Comparison of ENCODE assay signal across 10 mouse cellular contexts in the genomic region with DNA sequence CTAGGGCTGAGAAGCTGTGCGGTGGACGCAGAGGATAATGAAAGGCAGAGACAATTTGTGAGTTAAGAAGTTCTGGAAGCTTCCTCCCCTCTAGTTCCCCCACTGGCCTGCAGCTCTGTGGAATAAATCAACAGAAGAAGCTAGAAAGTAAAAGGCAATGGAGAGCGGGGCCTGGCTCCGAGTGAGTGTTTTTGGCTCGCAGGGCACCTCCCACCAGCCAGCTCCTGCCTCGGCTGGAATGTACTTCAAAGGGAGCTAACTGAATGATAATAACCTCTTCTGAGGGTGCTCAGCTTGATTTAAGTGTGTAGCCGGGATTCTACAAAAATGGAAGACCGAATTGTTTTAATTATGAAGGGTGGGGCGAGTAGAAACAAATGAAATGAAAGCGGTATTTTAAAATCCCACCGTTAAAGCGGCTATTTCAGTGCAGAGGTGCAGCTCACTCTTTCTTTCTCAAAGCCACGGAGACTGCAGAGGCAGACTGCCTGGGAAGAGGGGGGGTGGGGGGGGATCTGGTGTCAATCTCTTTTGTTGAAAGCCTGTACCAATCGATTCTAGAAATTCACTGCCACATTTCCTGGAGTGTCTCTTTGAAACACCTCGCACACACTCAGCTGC. TPM values are rescaled to one million over a fixed set of nuclear protein-coding genes. Genes with fewer than 3 reads are reported as not detected.
DNase-seq lines count a peak whose midpoint lies in the region; ATAC-seq and TF ChIP-seq lines count a peak whose summit lies in the region.
"Had no signal": no experiment of that assay in that cellular context is flagged by ENCODE, and none has a peak within 500 bp of the region (broad histone marks: within the 10 kb centered on the region; RNA-seq: fewer than 3 reads in every experiment).

No protein-coding gene starts in this region.

- no peak for TF ChIP-seq CTCF in gastrocnemius, adult 2 months (IDR thresholded peaks at IDR 0.05)
- TF ChIP-seq CTCF in hindbrain, postnatal 0 days (IDR thresholded peaks at IDR 0.05; ENCODE audit: low read depth), result no peak

- no peak for TF ChIP-seq POLR2A in limb, embryonic 14.5 days (IDR thresholded peaks at IDR 0.05; ENCODE audit: borderline replicate concordance, extremely low read depth, insufficient read depth, insufficient read length)

- no peaks in the 10 kb centered on the region for H3K36me3 ChIP-seq in hindbrain, postnatal 0 days (ENCODE audit: insufficient read depth, low read length)
- H3K36me3 ChIP-seq in limb, embryonic 14.5 days (ENCODE audit: control insufficient read depth, insufficient read depth, low read length), result no peaks in the 10 kb centered on the region
- H3K36me3 ChIP-seq in midbrain, embryonic 16.5 days (ENCODE audit: control insufficient read depth, insufficient read depth, low read length), result no peaks in the 10 kb centered on the region

- peaks cover 8% of the 10 kb centered on the region for H3K4me1 ChIP-seq in hindbrain, postnatal 0 days (ENCODE audit: insufficient read depth, low read length)
- peaks cover 30% of the 10 kb centered on the region for H3K4me1 ChIP-seq in limb, embryonic 14.5 days (ENCODE audit: control insufficient read depth, insufficient read depth, low read length)
- peaks cover 14% of the 10 kb centered on the region for H3K4me1 ChIP-seq in midbrain, embryonic 16.5 days (ENCODE audit: control insufficient read depth, insufficient read depth, low read length)

- peak overlapping the region; percentile 81 for H3K27ac ChIP-seq in gastrocnemius, adult 2 months
- peak overlapping the region; percentile 27 for H3K27ac ChIP-seq in hindbrain, postnatal 0 days
- peak overlapping the region; percentile 81 for H3K27ac ChIP-seq in limb, embryonic 14.5 days (replicated peaks; ENCODE audit: low read depth, low read length)
- peak overlapping the region; percentile 73 for H3K27ac ChIP-seq in midbrain, embryonic 16.5 days (ENCODE audit: low read length)

- H3K9me3 ChIP-seq in hindbrain, postnatal 0 days (ENCODE audit: low read length), result no peaks in the 10 kb centered on the region
- no peaks in the 10 kb centered on the region for H3K9me3 ChIP-seq in limb, embryonic 14.5 days (ENCODE audit: control insufficient read depth, low read length)
- H3K9me3 ChIP-seq in midbrain, embryonic 16.5 days (replicated peaks; ENCODE audit: control insufficient read depth, low read length, poor library complexity, severe bottlenecking), result no peaks in the 10 kb centered on the region

- peak overlapping the region; percentile 63 for H3K4me3 ChIP-seq in gastrocnemius, adult 2 months
- H3K4me3 ChIP-seq in hindbrain, postnatal 0 days (ENCODE audit: low read length), result peak overlapping the region; percentile 27
- H3K4me3 ChIP-seq in limb, embryonic 14.5 days (replicated peaks; ENCODE audit: low read length), result peak overlapping the region; percentile 13
- H3K4me3 ChIP-seq in midbrain, embryonic 16.5 days (ENCODE audit: low read depth, low read length), result peak overlapping the region; percentile 32

- 3% methylated on average over 15 of the region's 15 CpGs for WGBS in hindbrain, postnatal 0 days
- WGBS in limb, embryonic 14.5 days, result 4% methylated on average over 15 of the region's 15 CpGs
- 2% methylated on average over 15 of the region's 15 CpGs for WGBS in midbrain, embryonic 16.5 days

- no peaks in the 10 kb centered on the region for H3K27me3 ChIP-seq in hindbrain, postnatal 0 days (ENCODE audit: insufficient read depth, low read length)
- H3K27me3 ChIP-seq in limb, embryonic 14.5 days (ENCODE audit: control insufficient read depth, insufficient read depth, low read length), result no peaks in the 10 kb centered on the region
- H3K27me3 ChIP-seq in midbrain, embryonic 16.5 days (ENCODE audit: control insufficient read depth, insufficient read depth, low read depth, low read length), result no peaks in the 10 kb centered on the region

- ATAC-seq in hindbrain, postnatal 0 days, result peak; percentile 67; the same call in 1 of the 2 replicates
- peak; percentile 64 for ATAC-seq in limb, embryonic 14.5 days (ENCODE audit: low FRiP score, low read depth)
- peak; percentile 85 for ATAC-seq in midbrain, embryonic 16.5 days
- ATAC-seq in megakaryocyte progenitor cell, adult 5-6 weeks (replicated peaks; ENCODE audit: poor library complexity), result no peak

- DNase-seq in Muller cell, postnatal 12 days (ENCODE audit: inconsistent ontology term), result peak; percentile 73
- DNase-seq in adrenal gland, postnatal 25 days, result peak; percentile 38
- peak; percentile 53 for DNase-seq in gastrocnemius, adult 2 months
- peak; percentile 61 for DNase-seq in hindbrain, postnatal 0 days (ENCODE audit: low spot score)
- DNase-seq in limb, embryonic 14.5 days (ENCODE audit: low spot score), result peak; percentile 72
- DNase-seq in yolk sac, embryonic 10.5 days (ENCODE audit: low spot score), result peak; percentile 9

- peak overlapping the region; percentile 55 for H3K4me2 ChIP-seq in hindbrain, postnatal 0 days (ENCODE audit: low read depth, low read length)
- H3K4me2 ChIP-seq in limb, embryonic 14.5 days (replicated peaks; ENCODE audit: low read depth, low read length, severe bottlenecking), result peak overlapping the region; percentile 40
- H3K4me2 ChIP-seq in midbrain, embryonic 16.5 days (ENCODE audit: low read length), result peak overlapping the region; percentile 67

- peak overlapping the region; percentile 37 for H3K9ac ChIP-seq in hindbrain, postnatal 0 days (replicated peaks; ENCODE audit: low read length)
- peak overlapping the region; percentile 25 for H3K9ac ChIP-seq in limb, embryonic 14.5 days (ENCODE audit: low read depth, low read length, severe bottlenecking)
- peak overlapping the region; percentile 55; the same call in 1 of the 2 replicates for H3K9ac ChIP-seq in midbrain, embryonic 16.5 days (ENCODE audit: low read depth, low read length)

- intact Hi-C loops in gastrocnemius, adult 2 months (cut with DNase I), result loop anchor here (2.0 to 5.0 kb wide), 3 partner anchors 41 to 148 kb away; a partner anchor contains a TSS

RNA-seq across cellular contexts. Expression of a gene that starts 46.0 kb away (rescaled TPM):
- total RNA-seq in adrenal gland, postnatal 25 days (2021), result 0.81 and 1.2 TPM in 2 replicates
- not detected for total RNA-seq in gastrocnemius, adult 2 months (2021)
- total RNA-seq in hindbrain, postnatal 0 days (2014; rRNA removed), result 0.43 TPM in 1 of 2 replicates, not detected in the other
- polyA plus RNA-seq in hindbrain, postnatal 0 days (2015; fragmentation: Nextera tagmentation; extraction: Ambion mirVana), result 0.19 and 0.23 TPM in 2 replicates
- polyA plus RNA-seq in limb, embryonic 14.5 days (2012; rRNA removed), result 0.12 and 0.13 TPM in 2 replicates
- 0.12 TPM in 1 of 2 replicates, not detected in the other for polyA plus RNA-seq in limb, embryonic 14.5 days (2014; fragmentation: Nextera tagmentation; extraction: Ambion mirVana)
- not detected in 2 replicates for polyA plus RNA-seq in midbrain, embryonic 16.5 days (2015; fragmentation: Nextera tagmentation; extraction: Ambion mirVana)
- total RNA-seq in megakaryocyte progenitor cell, adult 5-6 weeks (2015), result not detected in 2 replicates
- not detected in 2 replicates for total RNA-seq in megakaryocyte progenitor cell, adult 5-6 weeks (2017)
- total RNA-seq: common myeloid progenitor, adult 5-6 weeks; neutrophil, adult 5-6 weeks had no signal

Comparison
In these comparisons a context has a peak if more than half of its experiments do, and no peak if none do; other contexts are left out.
1. DNase-seq: peak in every context shown above with its lines; median percentile 73 in Muller cell, postnatal 12 days; 72 in limb, embryonic 14.5 days; 61 in hindbrain, postnatal 0 days; 53 in gastrocnemius, adult 2 months; 38 in adrenal gland, postnatal 25 days; 9 in yolk sac, embryonic 10.5 days.
2. H3K27ac ChIP-seq: peak in every context shown above with its lines; median percentile 81 in gastrocnemius, adult 2 months; 81 in limb, embryonic 14.5 days; 73 in midbrain, embryonic 16.5 days; 27 in hindbrain, postnatal 0 days.
3. H3K4me3 ChIP-seq: peak in every context shown above with its lines; median percentile 63 in gastrocnemius, adult 2 months; 32 in midbrain, embryonic 16.5 days; 27 in hindbrain, postnatal 0 days; 13 in limb, embryonic 14.5 days.